Mouse (Mus musculus) thymus, adult 2 months (tissue): ENCODE measurements around the gene G430095P16Rik.

ENCODE experiments used
- CTCF ChIP-seq: fragments of 200-500 bp; IDR thresholded peaks from 2 replicates; pipeline ENCODE4 v1.5.1; 2012; ENCODE audit warnings: mild to moderate bottlenecking, control low read depth, low read length, moderate library complexity, borderline replicate concordance; ENCODE audit not compliant: control insufficient read depth, poor library complexity, insufficient read depth; ENCODE audit errors: extremely low read depth
- POLR2A ChIP-seq: fragments of 200-500 bp; IDR thresholded peaks from 2 replicates; pipeline ENCODE4 v1.6.1; 2012; ENCODE audit warnings: mild to moderate bottlenecking, low read length, control low read depth, moderate library complexity; ENCODE audit not compliant: control insufficient read depth, poor library complexity, insufficient read depth; ENCODE audit errors: extremely low read depth

DNA sequence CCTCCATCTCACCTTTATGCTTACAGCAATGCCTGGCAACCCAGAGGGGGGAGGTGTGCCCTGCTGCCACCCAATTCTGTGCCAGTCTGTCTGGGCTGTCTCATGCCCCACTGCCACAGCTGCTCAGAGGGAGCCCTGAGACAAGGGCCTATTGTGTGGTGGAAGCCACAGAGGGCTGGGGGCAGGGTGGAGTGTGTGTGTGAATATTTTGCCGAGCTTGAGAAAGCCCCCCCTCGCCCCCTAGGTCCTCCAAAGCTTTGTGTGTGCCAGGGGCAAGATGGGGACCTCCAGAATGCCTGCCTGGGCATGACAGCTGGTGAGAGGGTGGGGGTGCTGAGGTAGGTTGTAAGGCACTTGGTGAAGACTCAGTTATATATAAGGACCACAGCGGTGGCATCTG lies 5.7 kb downstream of the G430095P16Rik start:
- TF ChIP-seq POLR2A (no peak), CTCF (no peak)
